ENCODE assay signal across 9 mouse cellular contexts in genomic region chr15:26893136-26893535, GRCm38 (mm10). TPM values are rescaled to one million over a fixed set of nuclear protein-coding genes. Genes with fewer than 3 reads are reported as not detected.
DNase-seq lines count a peak whose midpoint lies in the region; ATAC-seq lines count a peak whose summit lies in the region.
"Had no signal": no experiment of that assay in that cellular context is flagged by ENCODE, and none has a peak within 500 bp of the region (broad histone marks: within the 10 kb centered on the region; RNA-seq: fewer than 3 reads in every experiment).

No protein-coding gene starts in this region.

- no peak for ATAC-seq in forebrain, embryonic 16.5 days
- no peak for ATAC-seq in liver, embryonic 12.5 days
- no peak for ATAC-seq in neural tube, embryonic 15.5 days (ENCODE audit: low FRiP score)
- ATAC-seq in activated CD4-positive, CD25-positive, alpha-beta regulatory T cell, adult 4 months: no peak

- 63% methylated on average over 4 of the region's 4 CpGs for WGBS in forebrain, embryonic 10.5 days
- WGBS in forebrain, embryonic 16.5 days: 48% methylated on average over 4 of the region's 4 CpGs
- 45% methylated on average over 4 of the region's 4 CpGs for WGBS in liver, embryonic 12.5 days (ENCODE audit: insufficient replicate concordance)
- 63% methylated on average over 4 of the region's 4 CpGs for WGBS in limb, embryonic 10.5 days
- 51% methylated on average over 4 of the region's 4 CpGs for WGBS in neural tube, embryonic 15.5 days

- H3K4me3 ChIP-seq in forebrain, embryonic 10.5 days: peak overlapping the region; percentile 77; the same call in 1 of the 2 replicates
- H3K4me3 ChIP-seq in forebrain, embryonic 16.5 days (replicated peaks; ENCODE audit: low read length): no peak overlapping the region
- H3K4me3 ChIP-seq in liver, embryonic 12.5 days: no peak overlapping the region
- peak overlapping the region; percentile 90 for H3K4me3 ChIP-seq in limb, embryonic 10.5 days
- H3K4me3 ChIP-seq in neural tube, embryonic 15.5 days (replicated peaks): peak overlapping the region; percentile 12

- no peak for DNase-seq in forebrain, embryonic 10.5 days (ENCODE audit: extremely low spot score, low spot score)
- DNase-seq in liver: no peak
- DNase-seq in limb, embryonic 10.5 days (ENCODE audit: low spot score): no peak
- no peak for DNase-seq in spleen, postnatal 10 days (ENCODE audit: low spot score in 2 of 2)
- DNase-seq: kidney, postnatal 25 days had no signal

- no peak overlapping the region for H3K4me2 ChIP-seq in forebrain, embryonic 16.5 days (ENCODE audit: low read length)
- H3K4me2 ChIP-seq in liver, embryonic 12.5 days: peak overlapping the region; percentile 2; the same call in 1 of the 2 replicates
- peak overlapping the region; percentile 85 for H3K4me2 ChIP-seq in neural tube, embryonic 15.5 days

- peaks cover 10% of the 10 kb centered on the region for H3K27me3 ChIP-seq in forebrain, embryonic 10.5 days (ENCODE audit: poor library complexity, severe bottlenecking)
- peaks cover 4% of the 10 kb centered on the region; the same call in 1 of the 2 replicates for H3K27me3 ChIP-seq in forebrain, embryonic 16.5 days (replicated peaks; ENCODE audit: control insufficient read depth, insufficient read depth, low read length)
- H3K27me3 ChIP-seq in liver, embryonic 12.5 days (replicated peaks): peaks cover 35% of the 10 kb centered on the region
- H3K27me3 ChIP-seq in limb, embryonic 10.5 days (ENCODE audit: low read depth, poor library complexity, severe bottlenecking): peaks cover 5% of the 10 kb centered on the region; the same call in 1 of the 2 replicates
- H3K27me3 ChIP-seq in neural tube, embryonic 15.5 days (replicated peaks): no peaks in the 10 kb centered on the region

- H3K27ac ChIP-seq in forebrain, embryonic 10.5 days: no peak overlapping the region
- H3K27ac ChIP-seq in forebrain, embryonic 16.5 days (ENCODE audit: low read length): no peak overlapping the region
- H3K27ac ChIP-seq in liver, embryonic 12.5 days: no peak overlapping the region
- H3K27ac ChIP-seq in limb, embryonic 10.5 days: no peak overlapping the region
- no peak overlapping the region for H3K27ac ChIP-seq in neural tube, embryonic 15.5 days (replicated peaks)

- H3K4me1 ChIP-seq in forebrain, embryonic 10.5 days: peaks cover 33% of the 10 kb centered on the region
- H3K4me1 ChIP-seq in forebrain, embryonic 16.5 days (replicated peaks; ENCODE audit: control insufficient read depth, insufficient read depth, low read length): peaks cover 20% of the 10 kb centered on the region
- H3K4me1 ChIP-seq in liver, embryonic 12.5 days: no peaks in the 10 kb centered on the region
- peaks cover 17% of the 10 kb centered on the region for H3K4me1 ChIP-seq in limb, embryonic 10.5 days
- H3K4me1 ChIP-seq in neural tube, embryonic 15.5 days: peaks cover 26% of the 10 kb centered on the region

- H3K9me3 ChIP-seq in forebrain, embryonic 10.5 days: no peaks in the 10 kb centered on the region
- H3K9me3 ChIP-seq in forebrain, embryonic 16.5 days (ENCODE audit: control insufficient read depth, low read length): no peaks in the 10 kb centered on the region
- H3K9me3 ChIP-seq in liver, embryonic 12.5 days (replicated peaks): no peaks in the 10 kb centered on the region
- H3K9me3 ChIP-seq in limb, embryonic 10.5 days (replicated peaks): no peaks in the 10 kb centered on the region
- H3K9me3 ChIP-seq in neural tube, embryonic 15.5 days (replicated peaks): no peaks in the 10 kb centered on the region

- no peaks in the 10 kb centered on the region for H3K36me3 ChIP-seq in forebrain, embryonic 10.5 days (replicated peaks)
- no peaks in the 10 kb centered on the region for H3K36me3 ChIP-seq in forebrain, embryonic 16.5 days (ENCODE audit: control insufficient read depth, insufficient read depth)
- no peaks in the 10 kb centered on the region for H3K36me3 ChIP-seq in liver, embryonic 12.5 days
- no peaks in the 10 kb centered on the region for H3K36me3 ChIP-seq in limb, embryonic 10.5 days
- H3K36me3 ChIP-seq in neural tube, embryonic 15.5 days: no peaks in the 10 kb centered on the region

- no peak overlapping the region for H3K9ac ChIP-seq in forebrain, embryonic 16.5 days (replicated peaks; ENCODE audit: low read depth, low read length)
- H3K9ac ChIP-seq in liver, embryonic 12.5 days: no peak overlapping the region
- H3K9ac ChIP-seq in neural tube, embryonic 15.5 days (replicated peaks): no peak overlapping the region

RNA-seq across cellular contexts. Expression of gene Fbxl7, which starts 2.2 kb away (rescaled TPM):
- 8.2 and 8.3 TPM in 2 replicates for polyA plus RNA-seq in forebrain, embryonic 10.5 days (2016; fragmentation: Nextera tagmentation; extraction: Ambion mirVana)
- 5.1 and 5.7 TPM in 2 replicates for polyA plus RNA-seq in forebrain, embryonic 16.5 days (2015; fragmentation: Nextera tagmentation; extraction: Ambion mirVana)
- 4.0 and 4.1 TPM in 2 replicates for polyA plus RNA-seq in liver, embryonic 12.5 days (2016; fragmentation: Nextera tagmentation; extraction: Ambion mirVana)
- 14.0 and 19.6 TPM in 2 replicates for polyA plus RNA-seq in limb, embryonic 10.5 days (2016; fragmentation: Nextera tagmentation; extraction: Ambion mirVana)
- 11.4 and 12.3 TPM in 2 replicates for polyA plus RNA-seq in neural tube, embryonic 15.5 days (2015; fragmentation: Nextera tagmentation; extraction: Ambion mirVana)
- under 1 TPM in 1 of 2 experiments, not detected in 1; 0.20 TPM for polyA plus RNA-seq in activated CD4-positive, CD25-positive, alpha-beta regulatory T cell, adult 4 months (2017; shearing (Covaris generic))

Comparison
In these comparisons a context has a peak if more than half of its experiments do, and no peak if none do; other contexts are left out.
1. H3K4me3 ChIP-seq: peak in forebrain, embryonic 10.5 days (single experiment), limb, embryonic 10.5 days (single experiment) and neural tube, embryonic 15.5 days (single experiment); none in forebrain, embryonic 16.5 days (single experiment) and liver, embryonic 12.5 days (single experiment).